Mouse (Mus musculus): Measurements from ENCODE around the gene Tpra1. TPM values are rescaled to one million over a fixed set of nuclear protein-coding genes. Genes with fewer than 3 reads are reported as not detected.
A peak's percentile ranks its signal among the peaks of the same experiment; 100 is the strongest.

Gene Tpra1
- polyA plus RNA-seq (2015; fragmentation: Nextera tagmentation; extraction: Ambion mirVana), result 81.2 and 81.6 TPM in 2 replicates

- Histone ChIP-seq H3K9ac (ENCODE audit: low read depth, low read length) (peak within 1 kb of the TSS; percentile 78), H3K27ac (ENCODE audit: low read depth, low read length) (peak within 1 kb of the TSS; percentile 95), H3K4me1 (replicated peaks; ENCODE audit: control insufficient read depth, insufficient read depth, low read length) (peaks cover 18% of the 10 kb centered on the region), H3K36me3 (ENCODE audit: control insufficient read depth, insufficient read depth) (0 out of 2 replicates have a peak, but pooled peaks cover under 1% of the 10 kb centered on the region), H3K27me3 (replicated peaks; ENCODE audit: control insufficient read depth, insufficient read depth, low read length) (no peaks in the 10 kb centered on the region), H3K4me2 (replicated peaks; ENCODE audit: low read depth) (peak within 1 kb of the TSS; percentile 69), H3K4me3 (ENCODE audit: low read depth, low read length) (peak within 1 kb of the TSS; percentile 67), H3K9me3 (ENCODE audit: control insufficient read depth) (no peaks in the 10 kb centered on the region)
- peak; percentile 46; the same call in 1 of the 2 replicates for TF ChIP-seq CTCF (IDR thresholded peaks at IDR 0.05; ENCODE audit: low read depth)
- WGBS, result under 1% methylated on average over 66 of the region's 66 CpGs
- peak; percentile 87 for ATAC-seq
Observed at GRCm38 (mm10) chr6:88901947-88902820, at the start of gene Tpra1. Tpra1 (plus strand) TSS chr6:88902251.

GRCm38 (mm10) chr6:88854509-88854908 is 47.5 kb upstream of the Tpra1 start:
- Histone ChIP-seq H3K9me3 (ENCODE audit: control insufficient read depth) (no peaks in the 10 kb centered on the region), H3K4me1 (replicated peaks; ENCODE audit: control insufficient read depth, insufficient read depth, low read length) (no peaks in the 10 kb centered on the region), H3K4me2 (replicated peaks; ENCODE audit: low read depth) (no peak overlapping the region), H3K36me3 (ENCODE audit: control insufficient read depth, insufficient read depth) (no peaks in the 10 kb centered on the region), H3K27ac (ENCODE audit: low read depth, low read length) (no peak overlapping the region), H3K27me3 (replicated peaks; ENCODE audit: control insufficient read depth, insufficient read depth, low read length) (no peaks in the 10 kb centered on the region), H3K4me3 (ENCODE audit: low read depth, low read length) (no peak overlapping the region), H3K9ac (ENCODE audit: low read depth, low read length) (no peak overlapping the region)
- no peak for TF ChIP-seq CTCF (IDR thresholded peaks at IDR 0.05; ENCODE audit: low read depth)
- 78% methylated on average over 5 of the region's 5 CpGs for WGBS
- no peak for ATAC-seq

- Histone ChIP-seq H3K36me3 (ENCODE audit: control insufficient read depth, insufficient read depth) (no peaks in the 10 kb centered on the region; the same call in 1 of the 2 replicates), H3K27me3 (replicated peaks; ENCODE audit: control insufficient read depth, insufficient read depth, low read length) (no peaks in the 10 kb centered on the region), H3K27ac (ENCODE audit: low read depth, low read length) (no peak overlapping the region), H3K9me3 (ENCODE audit: control insufficient read depth) (no peaks in the 10 kb centered on the region), H3K4me2 (replicated peaks; ENCODE audit: low read depth) (no peak overlapping the region), H3K4me1 (replicated peaks; ENCODE audit: control insufficient read depth, insufficient read depth, low read length) (no peaks in the 10 kb centered on the region), H3K4me3 (ENCODE audit: low read depth, low read length) (no peak overlapping the region), H3K9ac (ENCODE audit: low read depth, low read length) (no peak overlapping the region)
- peak; percentile 87 for TF ChIP-seq CTCF (IDR thresholded peaks at IDR 0.05; ENCODE audit: low read depth)
- ATAC-seq, result no peak; the same call in 1 of the 2 replicates
- WGBS, result 20% methylated on average over 5 of the region's 5 CpGs
Observed at GRCm38 (mm10) chr6:88855636-88856035, 46.4 kb upstream of the Tpra1 start.

- no peaks in the 10 kb centered on the region for H3K4me1 ChIP-seq (replicated peaks; ENCODE audit: control insufficient read depth, insufficient read depth, low read length)
- no peaks in the 10 kb centered on the region; the same call in 1 of the 2 replicates for H3K36me3 ChIP-seq (ENCODE audit: control insufficient read depth, insufficient read depth)
- H3K4me2 ChIP-seq (replicated peaks; ENCODE audit: low read depth), result no peak overlapping the region
- H3K9ac ChIP-seq (ENCODE audit: low read depth, low read length), result no peak overlapping the region
- H3K27ac ChIP-seq (ENCODE audit: low read depth, low read length), result no peak overlapping the region
- H3K9me3 ChIP-seq (ENCODE audit: control insufficient read depth), result no peaks in the 10 kb centered on the region
- H3K4me3 ChIP-seq (ENCODE audit: low read depth, low read length), result no peak overlapping the region
- no peak for ATAC-seq
- WGBS, result 40% methylated on average over 9 of the region's 9 CpGs
- peak; percentile 54 for TF ChIP-seq CTCF (IDR thresholded peaks at IDR 0.05; ENCODE audit: low read depth)
- no peaks in the 10 kb centered on the region for H3K27me3 ChIP-seq (replicated peaks; ENCODE audit: control insufficient read depth, insufficient read depth, low read length)
Observed at GRCm38 (mm10) chr6:88857249-88857648, 44.8 kb upstream of the Tpra1 start.

- Histone ChIP-seq H3K36me3 (ENCODE audit: control insufficient read depth, insufficient read depth) (no peaks in the 10 kb centered on the region; the same call in 1 of the 2 replicates), H3K9ac (ENCODE audit: low read depth, low read length) (no peak overlapping the region), H3K4me2 (replicated peaks; ENCODE audit: low read depth) (no peak overlapping the region), H3K27ac (ENCODE audit: low read depth, low read length) (no peak overlapping the region), H3K27me3 (replicated peaks; ENCODE audit: control insufficient read depth, insufficient read depth, low read length) (no peaks in the 10 kb centered on the region), H3K4me3 (ENCODE audit: low read depth, low read length) (no peak overlapping the region), H3K9me3 (ENCODE audit: control insufficient read depth) (no peaks in the 10 kb centered on the region), H3K4me1 (replicated peaks; ENCODE audit: control insufficient read depth, insufficient read depth, low read length) (no peaks in the 10 kb centered on the region)
- TF ChIP-seq CTCF (IDR thresholded peaks at IDR 0.05; ENCODE audit: low read depth), result no peak
- no peak for ATAC-seq
- 86% methylated on average over 6 of the region's 6 CpGs for WGBS
Observed at GRCm38 (mm10) chr6:88857830-88858229, 44.2 kb upstream of the Tpra1 start.

- 72% methylated on average over 7 of the region's 7 CpGs for WGBS
- ATAC-seq, result no peak
- TF ChIP-seq CTCF (IDR thresholded peaks at IDR 0.05; ENCODE audit: low read depth), result no peak
- no peak overlapping the region for H3K4me2 ChIP-seq (replicated peaks; ENCODE audit: low read depth)
- H3K9ac ChIP-seq (ENCODE audit: low read depth, low read length), result no peak overlapping the region
- H3K36me3 ChIP-seq (ENCODE audit: control insufficient read depth, insufficient read depth), result no peaks in the 10 kb centered on the region; the same call in 1 of the 2 replicates
- no peak overlapping the region for H3K27ac ChIP-seq (ENCODE audit: low read depth, low read length)
- no peaks in the 10 kb centered on the region for H3K9me3 ChIP-seq (ENCODE audit: control insufficient read depth)
- H3K4me3 ChIP-seq (ENCODE audit: low read depth, low read length), result no peak overlapping the region
- H3K4me1 ChIP-seq (replicated peaks; ENCODE audit: control insufficient read depth, insufficient read depth, low read length), result no peaks in the 10 kb centered on the region
- no peaks in the 10 kb centered on the region for H3K27me3 ChIP-seq (replicated peaks; ENCODE audit: control insufficient read depth, insufficient read depth, low read length)
Observed at GRCm38 (mm10) chr6:88858341-88858740, 43.7 kb upstream of the Tpra1 start.
